Mouse (Mus musculus) adrenal gland, postnatal 14 days (tissue): Measurements from ENCODE around the gene Mamdc2. TPM values are rescaled to one million over a fixed set of nuclear protein-coding genes. Genes with fewer than 3 reads are reported as not detected.
"Not testable (repeated sequence)": the region's sequence is repeated elsewhere in the genome, so short reads cannot be mapped to it uniquely, and the experiment has no call there.

ENCODE experiments used
- DNase-seq: peaks from one replicate; pipeline ENCODE4 v3.0.0; 2021; ENCODE audit warnings: mixed read lengths
- long read RNA-seq, 2 experiments: library from polyadenylated mRNA; stranded (forward); transcript quantifications; one replicate each; pipeline ENCODE4 v2.0.0; 2021
- total RNA-seq: library from RNA; stranded (reverse); gene quantifications from 2 replicates; pipeline ENCODE4 v1.2.3, GENCODE M21; 2021

Mamdc2 gene
- total RNA-seq: 2.0 and 2.3 TPM in 2 replicates
- long read RNA-seq, experiment 1, partial matches to known transcripts: 0 of 3 reads
- long read RNA-seq, experiment 1, other reads (novel, unspliced or antisense): 0 of 3 reads
- long read RNA-seq, experiment 2, partial matches to known transcripts: 0 of 1 reads
- long read RNA-seq, experiment 2, other reads (novel, unspliced or antisense): 0 of 1 reads

DNA sequence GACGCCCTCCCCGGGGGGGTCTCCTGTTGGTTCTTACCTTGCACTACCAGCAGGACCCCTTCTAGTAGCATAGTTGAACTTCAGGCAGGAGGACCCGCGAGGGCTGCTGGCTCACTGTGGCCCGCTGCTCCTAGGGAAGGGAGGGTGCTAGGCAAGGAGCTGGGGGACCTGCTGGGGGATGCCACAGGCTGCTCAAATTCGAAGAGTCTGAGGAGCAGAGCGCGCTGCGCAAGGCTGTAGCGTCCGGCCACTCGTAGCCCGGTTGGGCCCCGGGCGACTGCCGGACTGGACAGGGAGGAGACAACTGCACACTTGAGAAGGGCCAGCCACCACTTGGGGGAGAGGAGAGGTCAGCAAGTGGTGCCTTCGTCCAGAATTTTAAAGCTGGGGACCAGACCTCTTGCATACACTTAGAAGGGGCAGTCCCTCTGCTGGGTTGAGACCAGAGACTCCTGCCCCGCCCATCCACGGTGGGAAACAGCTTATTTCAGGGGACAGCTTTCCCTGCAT lies at the start of gene Mamdc2:
Gene Mamdc2 (minus strand): TSS at position 455 of the 510 bp plus-strand sequence.
- DNase-seq: peak; percentile 9

DNA sequence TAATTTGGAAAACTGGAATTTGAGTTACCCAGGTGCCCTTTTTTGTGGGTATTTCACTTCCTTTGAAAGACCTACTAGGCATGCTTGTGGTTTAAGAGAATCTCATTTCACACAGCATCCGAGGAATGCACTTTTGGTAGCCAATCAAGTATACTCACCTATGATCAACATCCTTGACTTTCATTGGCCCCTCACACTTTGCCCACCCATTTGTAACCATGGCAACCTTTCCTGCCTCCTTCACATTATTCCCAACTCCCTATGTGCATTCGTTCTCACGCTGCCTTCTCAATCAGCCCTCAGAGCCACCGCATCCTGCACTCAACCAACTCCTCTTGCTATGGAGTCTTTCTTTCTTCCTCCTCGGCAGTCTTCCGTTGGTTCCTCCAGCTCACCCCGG lies 49.8 kb upstream of the Mamdc2 start:
- DNase-seq: no peak

DNA sequence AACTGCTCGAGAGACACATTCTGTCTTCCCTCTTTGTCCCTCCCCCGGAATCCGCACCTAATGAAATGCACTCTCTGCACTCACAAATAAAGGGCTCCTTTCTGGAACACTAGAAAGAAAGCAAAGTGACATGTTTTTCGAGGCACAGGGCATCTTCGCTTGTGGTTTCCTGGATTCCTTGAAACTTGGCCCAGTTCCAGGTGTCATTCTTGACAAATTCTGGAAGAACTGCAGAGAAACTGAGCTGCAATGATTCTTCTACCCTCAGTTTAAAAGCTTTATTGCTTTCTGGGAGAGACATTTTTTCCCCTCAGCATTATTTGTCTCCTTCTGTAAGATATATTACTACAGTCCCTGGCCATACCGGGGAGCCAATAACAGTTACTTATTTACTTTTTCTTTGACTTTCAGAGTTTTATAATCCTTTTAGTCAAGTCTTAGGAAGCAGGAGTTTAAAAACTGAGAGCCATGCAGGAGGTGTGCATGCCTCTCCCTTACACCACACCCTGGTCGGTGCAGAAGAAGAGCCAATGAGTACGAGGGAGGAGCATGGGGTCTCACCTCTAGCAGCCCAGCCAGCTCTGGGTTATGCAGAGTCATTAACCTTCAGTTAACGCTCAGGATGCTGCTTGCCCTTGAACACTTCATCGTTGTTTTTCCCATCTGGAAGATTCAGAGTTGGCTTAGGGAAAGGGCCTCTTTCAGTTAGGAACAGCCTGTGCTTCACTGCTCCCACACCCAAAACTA lies 49.1 kb upstream of the Mamdc2 start:
- peak; percentile 20 for DNase-seq

DNA sequence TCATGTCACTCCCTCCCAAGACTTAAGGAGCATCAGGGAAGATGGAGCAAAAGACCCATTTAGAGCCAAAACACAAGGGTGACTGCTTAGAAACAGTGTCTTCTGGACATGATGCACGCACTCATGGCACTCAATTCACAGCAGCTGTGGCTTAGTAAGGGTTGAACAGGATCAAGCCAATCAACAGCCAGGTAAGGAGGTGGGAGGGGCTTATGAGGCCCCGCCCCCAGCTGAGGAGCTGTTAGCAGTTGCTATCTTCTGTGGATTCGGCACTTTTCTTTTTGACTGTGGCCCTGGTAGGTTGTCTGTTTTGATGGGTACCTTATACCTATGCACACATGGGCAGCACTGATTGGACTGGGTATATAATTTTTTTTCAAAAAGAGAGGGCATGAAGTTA lies 48.3 kb upstream of the Mamdc2 start:
- no peak for DNase-seq

DNA sequence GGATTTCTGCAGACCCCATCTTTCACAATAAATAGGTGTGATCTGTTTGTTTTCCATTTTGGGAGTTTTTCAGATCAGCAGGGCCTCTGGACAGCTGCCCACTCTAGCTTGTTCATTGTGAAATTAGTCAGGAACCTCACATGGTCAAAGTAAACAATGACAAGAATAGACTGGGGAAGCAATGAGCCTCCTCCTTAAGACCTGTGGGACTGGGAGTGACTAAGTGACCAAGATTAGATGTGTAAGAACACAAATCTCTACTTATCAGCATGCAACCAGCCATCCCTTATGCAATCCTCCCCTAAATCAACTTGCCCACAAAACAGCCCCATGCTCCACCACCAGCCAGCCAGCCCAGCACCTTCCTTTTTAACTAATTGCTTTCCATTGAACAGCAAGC lies 44.4 kb upstream of the Mamdc2 start:
- no peak for DNase-seq

DNA sequence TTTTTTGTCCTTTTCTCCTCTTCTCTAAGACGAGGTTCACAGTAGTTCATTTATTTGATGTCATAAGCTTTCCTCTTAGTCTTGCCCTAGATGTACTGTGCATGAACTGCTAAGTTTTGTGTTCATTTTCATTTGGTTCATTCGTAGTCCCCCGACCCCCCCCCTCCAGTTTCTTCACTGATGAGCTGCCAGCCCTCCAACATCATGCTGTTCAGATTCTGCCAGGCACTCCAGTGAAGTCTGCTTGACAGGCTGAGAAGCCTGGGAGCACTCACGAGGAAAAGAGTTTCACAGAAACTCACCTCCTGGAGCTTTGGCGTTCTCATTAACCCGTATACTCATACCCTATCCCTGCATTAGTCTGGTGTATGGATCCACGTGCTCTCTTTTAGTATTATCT lies 42.5 kb upstream of the Mamdc2 start:
- DNase-seq: not testable (repeated sequence)

DNA sequence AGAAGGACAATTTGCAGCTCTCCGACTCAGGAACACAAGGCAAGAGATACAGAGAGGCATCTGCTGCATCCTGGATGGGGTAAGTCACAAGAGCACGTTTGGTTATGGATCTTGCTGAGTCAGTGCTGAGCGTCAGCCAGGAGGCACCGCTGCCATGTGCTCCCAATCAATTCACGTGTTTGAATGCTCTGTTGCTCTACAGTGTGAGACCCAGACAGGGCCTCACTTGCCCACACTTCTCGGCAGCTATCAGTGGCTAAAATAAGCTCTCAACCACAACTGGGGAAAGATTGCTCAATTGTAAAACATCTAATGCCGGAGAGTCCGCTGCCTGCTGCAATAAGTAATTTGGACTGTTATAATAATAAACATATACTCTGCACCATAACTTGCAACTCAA lies 41.5 kb upstream of the Mamdc2 start:
- DNase-seq: no peak

DNA sequence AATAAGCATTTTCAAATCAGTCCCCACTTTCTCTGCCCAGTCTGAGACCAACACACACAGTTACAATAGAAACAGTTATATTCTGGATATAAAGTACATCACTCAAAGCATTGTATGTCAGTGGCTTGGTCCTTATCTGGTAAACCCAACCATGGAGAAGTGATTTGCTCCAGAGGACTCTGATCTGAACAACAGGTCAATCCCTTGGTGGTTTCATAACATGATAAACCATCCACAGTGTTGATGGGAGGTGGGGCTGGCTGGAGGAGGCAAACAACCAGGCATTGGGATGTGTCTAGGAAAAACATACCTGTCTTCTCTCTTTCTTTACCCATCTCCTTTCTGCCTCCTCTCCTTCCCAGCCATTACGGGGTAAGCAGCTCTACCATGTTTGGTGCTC lies 39.2 kb upstream of the Mamdc2 start:
- DNase-seq: no peak

DNA sequence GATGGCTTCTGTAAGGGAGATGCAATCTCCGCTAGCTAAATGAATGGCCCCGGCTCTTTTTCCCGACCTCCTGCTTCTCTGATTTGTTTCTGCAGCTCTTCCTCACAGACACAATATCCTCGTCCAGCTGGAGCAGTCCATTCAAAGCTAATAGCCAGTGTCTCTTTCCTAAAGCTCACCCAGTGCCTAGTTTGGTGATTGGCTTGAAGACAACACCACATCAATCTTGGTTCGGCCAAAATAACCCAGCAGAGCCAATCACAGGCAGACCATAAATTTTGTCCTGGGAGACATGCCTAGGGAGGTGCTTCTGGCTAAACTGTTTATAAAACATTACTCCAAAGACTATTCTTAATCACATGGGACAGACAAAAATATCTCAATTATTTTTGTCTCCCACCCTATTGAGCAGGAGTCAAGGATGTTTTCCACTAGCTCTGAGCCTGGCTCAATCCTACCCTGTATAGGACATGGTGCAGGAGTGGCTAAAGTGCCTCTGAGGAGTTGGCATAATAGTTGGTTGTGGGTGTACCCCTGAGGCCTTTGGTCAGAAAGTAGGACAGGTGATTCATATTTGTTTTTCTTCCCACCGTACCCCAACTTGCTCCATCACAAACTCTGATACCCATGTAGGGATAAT lies 38.5 kb upstream of the Mamdc2 start:
- no peak for DNase-seq

DNA sequence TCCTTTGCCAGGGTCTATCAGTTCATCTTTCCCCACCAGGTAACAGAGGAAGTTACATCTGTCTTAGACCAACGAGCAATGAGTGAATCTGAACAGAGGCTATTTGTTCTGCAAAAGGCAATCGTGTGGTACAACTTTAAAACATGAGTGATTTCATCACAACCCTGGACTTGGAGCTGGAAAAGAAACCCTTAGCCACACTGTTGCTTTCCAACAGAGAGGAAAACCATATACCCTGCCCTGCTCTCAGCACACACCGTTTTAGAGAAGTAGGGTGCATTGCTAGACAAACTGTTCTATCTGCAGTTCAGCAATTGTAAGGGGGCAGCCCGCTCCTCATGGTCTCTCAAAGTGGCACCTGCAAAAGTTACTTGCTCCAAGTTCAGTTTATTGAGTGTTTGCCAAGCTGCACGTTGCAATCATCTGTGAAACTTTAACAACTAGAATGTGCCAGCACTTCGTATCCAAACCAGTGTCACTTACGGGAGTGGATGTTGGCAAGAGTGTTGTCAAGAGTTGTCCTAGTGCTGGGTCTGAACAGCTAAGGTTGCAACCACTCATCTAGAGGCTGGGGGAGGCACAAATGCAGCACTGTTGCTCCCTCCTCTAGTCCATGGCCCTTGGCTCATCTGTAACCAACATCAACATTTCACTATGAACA lies 37.8 kb upstream of the Mamdc2 start:
- DNase-seq: no peak

DNA sequence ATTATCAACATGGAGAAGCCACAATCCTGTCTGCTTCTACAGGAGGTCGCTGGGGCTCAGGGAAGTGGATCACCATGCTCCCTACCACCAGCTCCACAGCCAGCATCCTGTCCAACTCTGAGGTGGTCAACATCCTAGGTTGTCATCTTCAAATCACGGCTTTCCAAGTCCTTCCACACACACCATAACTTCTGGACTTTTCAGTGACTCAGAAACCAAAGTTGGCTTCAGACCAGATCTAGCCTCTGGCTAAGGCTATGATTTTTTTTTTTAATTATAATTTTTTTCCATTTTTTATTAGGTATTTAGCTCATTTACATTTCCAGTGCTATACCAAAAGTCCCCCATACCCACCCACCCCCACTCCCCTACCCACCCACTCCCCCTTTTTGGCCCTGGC lies 34.3 kb upstream of the Mamdc2 start:
- not testable (repeated sequence) for DNase-seq

DNA sequence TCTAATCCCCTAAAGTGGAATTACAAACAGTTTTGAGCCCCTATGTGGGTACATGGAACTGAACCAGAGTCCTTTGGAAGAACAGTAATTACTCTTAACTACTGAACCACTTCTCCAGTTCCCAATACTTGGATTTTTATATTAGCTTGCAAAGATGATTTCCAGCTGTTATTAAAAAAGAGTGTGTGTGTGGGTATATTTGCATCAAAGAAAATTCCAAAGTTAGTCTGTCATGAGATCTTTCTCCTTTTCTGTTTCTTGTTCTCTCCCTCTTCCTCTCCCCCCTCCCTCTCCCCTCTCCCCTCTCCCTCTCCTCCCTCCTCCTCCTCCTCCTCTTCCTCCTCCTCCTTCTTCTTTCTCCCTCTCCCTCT lies 31.3 kb upstream of the Mamdc2 start:
- DNase-seq: no peak

DNA sequence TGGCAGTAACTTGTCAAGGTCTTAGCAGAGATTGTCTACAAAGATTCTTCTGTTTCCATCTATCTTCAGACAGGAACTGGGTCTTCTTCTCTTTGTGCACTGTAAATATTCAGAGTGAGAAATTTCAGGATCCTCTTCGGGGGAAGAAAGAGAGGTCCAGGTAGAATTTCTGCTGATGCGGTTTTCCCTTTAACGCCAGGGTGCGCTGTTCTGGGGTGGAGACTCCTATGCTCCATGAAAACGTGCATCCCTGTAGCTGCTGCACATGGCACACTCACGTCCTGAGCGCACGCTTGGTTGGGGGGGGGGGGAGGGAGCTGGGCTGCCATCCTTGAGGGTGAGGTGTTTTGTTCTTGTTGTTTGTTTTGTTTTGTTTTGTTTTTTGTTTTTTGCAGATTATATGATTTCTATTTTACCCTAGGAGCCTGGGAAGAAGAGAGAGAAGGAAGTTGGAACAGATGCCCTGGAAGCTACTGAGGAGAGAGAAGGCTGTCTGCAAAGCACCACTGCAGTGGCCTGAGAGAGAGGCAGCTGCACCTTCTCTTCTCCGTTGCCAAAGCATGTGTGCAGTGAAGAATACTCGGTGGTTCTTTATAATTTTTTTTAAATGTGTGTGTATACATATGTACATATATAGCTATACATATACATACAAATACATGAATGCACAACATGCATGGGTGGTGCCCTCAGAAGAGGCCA lies 30.8 kb upstream of the Mamdc2 start:
- peak; percentile 44 for DNase-seq

DNA sequence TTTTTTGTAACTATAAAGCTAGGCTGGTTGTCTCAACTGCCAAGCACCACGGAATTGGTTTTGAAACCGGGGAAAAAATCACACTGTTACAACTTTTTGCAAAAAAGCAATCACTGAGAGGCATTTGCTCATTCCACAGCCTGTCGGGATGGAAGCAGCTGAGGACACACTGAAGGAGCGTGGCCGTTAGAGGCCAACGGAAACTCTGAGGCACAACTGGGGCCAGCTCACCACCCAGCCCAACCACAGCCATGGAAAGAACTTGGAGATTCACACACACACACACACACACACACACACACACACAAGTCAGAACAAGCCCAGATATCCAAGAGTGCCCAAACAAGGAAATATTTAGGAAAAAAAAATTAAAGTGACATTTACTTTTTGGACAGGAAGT lies 29.6 kb upstream of the Mamdc2 start:
- DNase-seq: no peak

DNA sequence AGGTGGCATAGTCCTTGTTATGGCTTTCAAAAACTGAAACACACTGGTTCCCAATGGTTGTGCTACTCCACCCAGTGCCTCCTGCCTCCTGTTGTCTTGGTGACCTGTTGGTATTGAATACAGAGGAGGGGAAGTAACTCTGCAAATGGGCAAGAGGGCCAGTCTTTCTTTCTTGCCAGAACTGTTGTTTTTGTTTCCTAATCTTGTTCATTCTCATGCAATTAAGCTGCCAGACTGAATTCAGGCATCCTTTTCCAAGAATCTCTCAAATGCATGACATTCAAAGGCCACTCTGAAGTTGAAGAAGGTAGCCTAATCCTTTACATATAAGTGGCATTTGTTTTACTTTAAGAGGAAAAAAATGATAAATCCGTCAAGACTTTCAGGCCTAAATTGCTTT lies 19.6 kb upstream of the Mamdc2 start:
- DNase-seq: no peak

DNA sequence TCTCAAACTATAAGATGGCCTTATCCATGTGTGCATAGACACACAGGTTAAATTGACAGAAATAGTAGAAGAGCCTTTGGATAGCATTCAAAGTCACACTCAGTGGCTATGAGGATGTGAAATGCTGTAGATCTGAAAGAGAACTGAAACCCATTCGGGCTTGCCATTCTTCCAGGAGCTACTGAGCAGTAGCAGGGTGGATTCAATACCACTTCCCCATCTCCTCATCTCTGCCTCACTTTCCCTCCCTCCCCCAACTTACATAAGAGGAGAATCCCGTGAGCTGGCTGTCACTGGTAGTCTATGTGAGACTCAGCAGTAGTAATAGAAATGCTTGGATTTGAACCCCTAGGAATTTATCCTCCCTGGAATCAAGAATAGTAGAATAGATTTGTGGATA lies 18.8 kb upstream of the Mamdc2 start:
- no peak for DNase-seq

DNA sequence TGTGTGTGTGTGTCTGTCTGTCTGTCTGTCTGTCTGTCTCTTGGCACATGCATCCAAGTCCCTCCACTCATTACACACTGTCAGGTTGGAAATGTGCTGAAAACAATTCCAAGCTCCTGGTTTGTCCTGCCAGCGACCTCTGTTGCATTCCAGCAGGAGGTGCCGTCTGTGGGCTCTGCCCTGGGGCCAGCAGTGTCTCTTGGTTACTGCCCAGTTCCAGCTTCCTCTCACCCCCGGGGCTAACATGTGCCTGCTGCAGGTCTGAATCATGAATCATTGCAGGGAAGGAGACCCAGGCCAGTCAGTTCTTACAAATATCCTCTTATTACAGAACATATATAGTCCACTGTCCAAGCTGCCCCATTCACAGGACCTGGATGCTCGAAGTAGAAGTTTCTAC lies 9.2 kb upstream of the Mamdc2 start:
- peak; percentile 6 for DNase-seq

DNA sequence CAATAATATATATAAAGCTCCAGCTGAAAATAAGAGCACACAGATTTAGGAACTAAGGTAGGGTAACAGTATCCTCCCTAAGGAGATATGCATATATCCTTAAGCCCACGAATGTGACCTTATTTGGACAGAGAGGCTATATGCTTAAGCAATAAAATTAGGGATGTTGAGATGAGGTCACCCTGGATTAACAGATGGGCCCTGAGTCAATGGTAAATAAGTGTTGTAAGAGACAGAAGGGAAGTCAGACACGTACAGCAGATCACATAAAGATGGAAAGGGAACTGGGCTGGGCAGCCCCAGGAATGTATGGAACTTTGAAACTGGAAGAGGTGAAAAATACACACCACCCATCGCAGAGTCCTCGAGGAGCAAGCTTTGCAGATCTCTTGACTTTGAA lies 3.1 kb upstream of the Mamdc2 start:
- DNase-seq: no peak

DNA sequence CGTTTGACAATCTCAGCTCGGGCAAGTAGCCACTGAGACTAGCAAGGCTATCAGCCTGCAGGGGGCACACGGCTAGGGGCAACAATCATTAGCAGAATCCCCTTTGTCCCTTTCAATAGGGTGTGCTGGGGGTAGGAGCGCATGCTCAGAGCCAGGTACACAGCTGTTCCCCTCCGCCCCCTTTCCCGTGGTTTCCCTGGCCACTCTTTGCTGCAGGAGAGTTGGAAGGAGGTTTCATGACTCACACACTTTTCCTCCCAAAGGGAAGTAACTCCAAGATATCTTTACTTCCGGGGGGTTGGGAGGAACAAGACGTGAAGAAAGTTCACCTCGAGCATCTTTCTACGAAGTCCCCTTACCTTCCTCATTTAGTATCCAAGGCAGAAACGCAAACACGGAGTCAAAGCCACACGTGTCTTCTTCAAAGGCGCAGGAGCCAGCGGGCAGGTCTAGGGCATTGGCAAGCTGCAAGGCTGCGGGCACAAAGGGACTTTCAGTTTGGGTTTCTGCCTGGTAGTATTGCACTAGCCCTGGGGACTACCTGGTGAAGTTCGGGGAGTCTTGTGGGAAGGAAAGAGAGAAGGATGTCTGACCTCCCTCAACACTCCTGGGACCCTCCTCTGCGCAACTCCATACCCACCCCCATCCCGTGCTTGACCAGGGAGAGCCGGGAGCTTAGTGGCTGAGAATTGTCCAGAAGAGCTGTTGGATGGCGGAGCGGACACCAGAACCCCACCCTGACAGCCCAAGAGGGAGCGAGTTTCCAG lies 838 bp downstream of the Mamdc2 start:
- peak; percentile 53 for DNase-seq

DNA sequence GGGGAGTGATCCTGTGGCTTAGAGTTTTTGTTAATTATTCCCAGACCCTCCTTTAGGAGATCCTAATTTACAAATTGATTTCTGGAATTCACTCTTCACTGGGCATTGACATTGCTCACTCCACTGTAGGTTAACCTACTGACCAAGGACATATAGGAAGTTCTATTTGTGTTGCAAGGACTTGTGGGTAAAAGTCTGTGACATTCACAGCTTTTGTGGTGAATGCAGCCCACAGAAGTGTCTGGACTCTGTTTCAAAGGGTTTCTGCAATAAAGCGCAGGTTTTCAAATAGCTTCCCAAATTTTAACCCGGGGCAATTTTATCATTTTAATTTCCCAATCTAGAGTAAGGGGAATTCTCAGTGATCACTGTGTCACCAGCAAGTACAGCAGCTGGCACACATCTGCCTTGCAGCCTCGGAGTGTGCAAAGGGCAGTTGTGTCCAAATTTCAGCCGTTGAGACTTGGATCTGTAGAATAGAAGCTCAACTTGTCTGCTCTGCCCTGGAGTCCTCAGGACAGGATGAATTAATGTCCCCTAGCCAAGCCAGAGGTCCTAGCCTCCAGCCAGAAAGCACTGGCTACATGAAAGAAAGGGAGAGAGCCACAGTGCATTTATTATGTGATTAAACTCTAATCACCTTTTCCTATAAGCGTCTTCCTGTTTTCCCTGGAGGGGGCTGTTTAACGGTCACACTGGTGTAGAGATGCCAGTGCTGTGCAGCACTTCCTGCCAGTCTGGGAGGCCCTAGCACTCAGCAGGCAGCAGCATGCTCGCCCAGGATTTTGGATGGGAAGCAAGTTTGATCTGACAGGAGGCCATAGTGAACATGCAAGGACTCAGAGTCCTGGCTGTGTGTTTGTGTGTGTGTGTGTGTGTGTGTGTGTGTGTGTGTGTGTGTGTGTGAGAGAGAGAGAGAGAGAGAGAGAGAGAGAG lies 3.1 kb downstream of the Mamdc2 start:
- DNase-seq: no peak
